Mouse (Mus musculus) macrophage (primary cell): ENCODE results near the gene Pnmt. TPM values are rescaled to one million over a fixed set of nuclear protein-coding genes. Genes with fewer than 3 reads are reported as not detected.

Source experiments
- H3K27ac ChIP-seq: fragments of 350-480 bp; formaldehyde crosslinking; 2 replicates; pipeline ENCODE4 v1.9.0; 2021
- H3K36me3 ChIP-seq: fragments of 350-480 bp; formaldehyde crosslinking; 2 replicates; pipeline ENCODE4 v1.9.0; 2021; ENCODE audit errors: inconsistent target
- H3K4me3 ChIP-seq: fragments of 350-480 bp; formaldehyde crosslinking; 2 replicates; pipeline ENCODE4 v1.9.0; 2021; ENCODE audit errors: inconsistent target
- H3K79me2 ChIP-seq: fragments of 350-480 bp; formaldehyde crosslinking; 2 replicates; pipeline ENCODE4 v1.9.0; 2021; ENCODE audit errors: inconsistent target
- WGBS: methylation state at CpG from one replicate; pipeline ENCODE4 v1.1.7; 2026; ENCODE audit warnings: inconsistent platforms; ENCODE audit not compliant: missing documents; 5-methylcytosine and 5-hydroxymethylcytosine counted together
- polyA plus RNA-seq: library from polyadenylated mRNA; stranded (reverse); fragments of 250-400 nt; gene quantifications from 3 replicates; pipeline ENCODE4 v1.2.4, GENCODE M21; 2018; ENCODE audit warnings: inconsistent platforms

The Pnmt gene
- polyA plus RNA-seq, 1 experiment from 2014 or later = not detected

GRCm38 (mm10) chr11:98408872-98409271 lies 22.6 kb downstream of the Pnmt start:
- Histone ChIP-seq H3K4me3 (no peak overlapping the region), H3K79me2 (no peaks in the 10 kb centered on the region)
- 84% methylated on average over 8 of the region's 8 CpGs for WGBS

GRCm38 (mm10) chr11:98409341-98409822 lies 23.1 kb downstream of the Pnmt start:
- Histone ChIP-seq H3K79me2 (no peaks in the 10 kb centered on the region), H3K36me3 (no peaks in the 10 kb centered on the region), H3K4me3 (no peak overlapping the region), H3K27ac (no peak overlapping the region)
- WGBS = 11% methylated on average over 6 of the region's 10 CpGs

More at GRCm38 (mm10) chr11:98408872-98409271, 22.6 kb downstream of the Pnmt start:
- Histone ChIP-seq H3K36me3 (no peaks in the 10 kb centered on the region), H3K27ac (no peak overlapping the region)

- H3K27ac ChIP-seq = no peak within 1 kb of the TSS
- H3K79me2 ChIP-seq = no peaks in the 10 kb centered on the region
- no peak within 1 kb of the TSS for H3K4me3 ChIP-seq
- 1% methylated on average over 49 of the region's 49 CpGs for WGBS
- H3K36me3 ChIP-seq = no peaks in the 10 kb centered on the region
Measured at GRCm38 (mm10) chr11:98412273-98412796, 26.1 kb downstream of the Pnmt start, which contains the start of gene Erbb2. Gene Erbb2, plus strand, starts transcription at chr11:98412470.

- no peaks in the 10 kb centered on the region for H3K36me3 ChIP-seq
- no peak overlapping the region for H3K4me3 ChIP-seq
- H3K79me2 ChIP-seq = no peaks in the 10 kb centered on the region
- WGBS = 1% methylated on average over 40 of the region's 40 CpGs
- H3K27ac ChIP-seq = no peak overlapping the region
Measured at GRCm38 (mm10) chr11:98412797-98413301, 26.6 kb downstream of the Pnmt start.

GRCm38 (mm10) chr11:98413731-98414130 lies 27.5 kb downstream of the Pnmt start:
- H3K36me3 ChIP-seq = no peaks in the 10 kb centered on the region
- H3K27ac ChIP-seq = no peak overlapping the region
- H3K79me2 ChIP-seq = no peaks in the 10 kb centered on the region
- WGBS = 28% methylated on average over 7 of the region's 7 CpGs
- H3K4me3 ChIP-seq = no peak overlapping the region

GRCm38 (mm10) chr11:98414162-98414561 lies 27.9 kb downstream of the Pnmt start:
- no peak overlapping the region for H3K27ac ChIP-seq
- no peaks in the 10 kb centered on the region for H3K36me3 ChIP-seq
- H3K4me3 ChIP-seq = no peak overlapping the region
- WGBS = 37% methylated on average over 2 of the region's 2 CpGs
- no peaks in the 10 kb centered on the region for H3K79me2 ChIP-seq

- WGBS = 40% methylated on average over 1 of the region's 1 CpGs
- Histone ChIP-seq H3K36me3 (no peaks in the 10 kb centered on the region), H3K79me2 (no peaks in the 10 kb centered on the region), H3K4me3 (no peak overlapping the region), H3K27ac (no peak overlapping the region)
Measured at GRCm38 (mm10) chr11:98417074-98417473, 30.8 kb downstream of the Pnmt start.

GRCm38 (mm10) chr11:98418273-98418672 lies 32.0 kb downstream of the Pnmt start:
- Histone ChIP-seq H3K36me3 (no peaks in the 10 kb centered on the region), H3K4me3 (no peak overlapping the region), H3K79me2 (no peaks in the 10 kb centered on the region), H3K27ac (no peak overlapping the region)
- WGBS = 65% methylated on average over 4 of the region's 6 CpGs

GRCm38 (mm10) chr11:98418939-98419547 lies 32.8 kb downstream of the Pnmt start:
- no peaks in the 10 kb centered on the region for H3K79me2 ChIP-seq
- H3K27ac ChIP-seq = no peak overlapping the region
- H3K36me3 ChIP-seq = no peaks in the 10 kb centered on the region
- WGBS = 83% methylated on average over 10 of the region's 10 CpGs
- H3K4me3 ChIP-seq = no peak overlapping the region

GRCm38 (mm10) chr11:98426592-98426991 lies 40.3 kb downstream of the Pnmt start:
- no peaks in the 10 kb centered on the region for H3K79me2 ChIP-seq
- WGBS = 91% methylated on average over 7 of the region's 7 CpGs
- H3K36me3 ChIP-seq = no peaks in the 10 kb centered on the region
- H3K4me3 ChIP-seq = no peak overlapping the region
- H3K27ac ChIP-seq = no peak overlapping the region

- 81% methylated on average over 2 of the region's 5 CpGs for WGBS
- no peak overlapping the region for H3K4me3 ChIP-seq
Measured at GRCm38 (mm10) chr11:98428436-98428835, 42.2 kb downstream of the Pnmt start.

GRCm38 (mm10) chr11:98431743-98432502 lies 45.7 kb downstream of the Pnmt start:
- 81% methylated on average over 9 of the region's 9 CpGs for WGBS
- Histone ChIP-seq H3K36me3 (no peaks in the 10 kb centered on the region), H3K4me3 (no peak overlapping the region), H3K27ac (no peak overlapping the region), H3K79me2 (no peaks in the 10 kb centered on the region)

More at GRCm38 (mm10) chr11:98428436-98428835, 42.2 kb downstream of the Pnmt start:
- no peaks in the 10 kb centered on the region for H3K36me3 ChIP-seq
- no peak overlapping the region for H3K27ac ChIP-seq
- no peaks in the 10 kb centered on the region for H3K79me2 ChIP-seq

GRCm38 (mm10) chr11:98435723-98436122 lies 49.5 kb downstream of the Pnmt start:
- no peak overlapping the region for H3K4me3 ChIP-seq
- no peak overlapping the region for H3K27ac ChIP-seq
- H3K79me2 ChIP-seq = no peaks in the 10 kb centered on the region
- 89% methylated on average over 9 of the region's 9 CpGs for WGBS
- H3K36me3 ChIP-seq = no peaks in the 10 kb centered on the region

- no peak overlapping the region for H3K27ac ChIP-seq
- H3K4me3 ChIP-seq = no peak overlapping the region
- H3K79me2 ChIP-seq = no peaks in the 10 kb centered on the region
- WGBS = 92% methylated on average over 6 of the region's 6 CpGs
- no peaks in the 10 kb centered on the region for H3K36me3 ChIP-seq
Measured at GRCm38 (mm10) chr11:98437441-98437840, 51.2 kb downstream of the Pnmt start.
